Mouse (Mus musculus): Measurements from ENCODE around the gene Crkl.

- TF ChIP-seq GATA1 (IDR thresholded peaks at IDR 0.05; ENCODE audit: borderline replicate concordance, low read length) (no peak), FLI1 (IDR thresholded peaks at IDR 0.05; ENCODE audit: low read length) (no peak)
These were observed 73.7 kb downstream of the Crkl start for GRCm38 (mm10) chr16:17525524-17525923.

All from megakaryocyte, embryonic 14.5 days (primary cell).